In the genomic region with DNA sequence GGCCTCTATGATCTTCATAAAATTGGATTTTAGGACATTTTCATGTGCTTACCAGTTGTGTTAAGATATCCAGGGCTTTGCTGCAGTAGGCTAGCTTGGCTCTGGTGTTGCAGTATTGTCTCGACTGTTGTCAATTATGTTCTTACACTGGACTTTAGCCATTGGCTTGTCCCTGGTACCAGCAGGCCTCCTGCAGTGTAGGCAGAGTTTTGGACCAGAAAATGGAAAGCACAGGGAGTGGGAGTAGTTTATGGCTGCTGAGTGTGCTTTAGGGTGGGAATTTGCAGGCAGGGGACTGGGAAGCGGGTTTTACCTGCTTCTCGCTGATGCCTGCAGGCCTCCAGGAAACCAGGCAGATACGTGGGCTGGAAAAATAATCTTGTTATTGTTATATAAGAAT, we compare ENCODE assay signal across 12 mouse cellular contexts.
"Had no signal": no experiment of that assay in that cellular context is flagged by ENCODE, and none has a peak within 500 bp of the region (broad histone marks: within the 10 kb centered on the region; RNA-seq: fewer than 3 reads in every experiment).

No protein-coding gene starts in this region.

- DNase-seq: kidney, adult 8-10 months; kidney, postnatal 36 days; left cerebral cortex, postnatal 4 days; lung, adult 18-20 months; thymus, adult 18-20 months; thymus, postnatal 14 days had no signal

- H3K27me3 ChIP-seq: limb, embryonic 13.5 days; midbrain, embryonic 12.5 days; neural tube, embryonic 13.5 days had no signal

- H3K9me3 ChIP-seq: limb, embryonic 13.5 days; midbrain, embryonic 12.5 days; neural tube, embryonic 13.5 days had no signal

- H3K36me3 ChIP-seq: limb, embryonic 13.5 days; midbrain, embryonic 12.5 days; neural tube, embryonic 13.5 days had no signal

- H3K4me3 ChIP-seq: limb, embryonic 13.5 days; midbrain, embryonic 12.5 days; neural tube, embryonic 13.5 days had no signal

- H3K4me1 ChIP-seq: limb, embryonic 13.5 days; midbrain, embryonic 12.5 days; neural tube, embryonic 13.5 days had no signal

- H3K27ac ChIP-seq: kidney, postnatal 0 days; limb, embryonic 13.5 days; liver, embryonic 14.5 days; midbrain, embryonic 12.5 days; neural tube, embryonic 13.5 days; stomach, postnatal 0 days had no signal
